Mouse (Mus musculus): Measurements from ENCODE around the gene Olfr1412.

Gene Olfr1412

GRCm38 (mm10) chr1:92637501-92638172 lies 52.1 kb downstream of the Olfr1412 start:
- DNase-seq (ENCODE audit: low spot score in 2 of 2) = no peak

DNA sequence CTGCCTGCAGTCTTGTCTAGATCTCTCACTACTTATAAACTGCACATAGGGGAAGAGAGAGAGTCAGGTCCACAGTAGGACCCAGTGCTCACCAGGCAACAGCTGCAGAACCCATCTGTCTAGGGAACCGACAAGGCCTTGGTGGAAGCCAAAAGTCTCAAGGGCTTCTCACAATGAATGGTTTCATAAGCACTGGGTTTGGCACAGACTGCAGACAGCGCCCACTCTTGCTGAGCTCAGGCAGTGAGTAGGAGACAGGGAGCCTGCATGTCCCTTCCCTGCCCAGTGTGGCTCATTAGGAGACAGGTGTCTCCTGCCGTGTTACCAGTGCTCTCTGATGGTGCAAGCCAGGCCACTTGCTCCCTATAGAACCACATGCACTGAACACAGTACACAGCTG lies 52.6 kb downstream of the Olfr1412 start:
- no peak for DNase-seq (ENCODE audit: low spot score in 2 of 2)

DNA sequence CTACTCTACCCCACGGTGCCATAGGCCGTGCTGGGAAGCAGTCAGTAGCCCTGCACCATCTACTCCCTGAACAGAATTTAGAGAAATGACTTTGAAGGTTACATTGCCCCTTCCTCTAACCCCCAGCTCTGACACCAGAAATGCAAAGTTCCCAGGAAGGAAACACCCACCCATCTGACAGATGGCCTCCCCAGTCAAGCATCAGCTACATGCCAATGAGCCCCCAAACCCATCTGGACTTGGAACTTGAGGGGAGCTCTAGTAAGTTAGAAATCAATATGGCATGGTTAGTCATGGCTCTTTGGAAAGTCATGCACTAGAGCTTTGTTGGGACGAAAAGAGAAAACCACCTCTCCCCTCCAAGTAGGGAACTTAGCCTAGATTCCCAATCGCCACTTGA lies 53.2 kb downstream of the Olfr1412 start:
- DNase-seq (ENCODE audit: low spot score in 2 of 2) = no peak

- no peak for DNase-seq (ENCODE audit: low spot score in 2 of 2)
Observed at GRCm38 (mm10) chr1:92640393-92640792, 54.8 kb downstream of the Olfr1412 start.

Measured in natural killer cell, adult 2 months (primary cell).